Mouse (Mus musculus) erythroblast, embryonic 14.5 days (primary cell): ENCODE results near the gene Rasa2.

Source experiments
- GATA1 ChIP-seq: IDR thresholded peaks from 2 replicates; pipeline ENCODE4 v1.6.1; 2012; ENCODE audit warnings: low read length, inconsistent platforms, mixed read lengths
- TAL1 ChIP-seq: IDR thresholded peaks from 3 replicates; pipeline ENCODE4 v1.6.1; 2012; ENCODE audit warnings: low read length, inconsistent platforms, mixed read lengths

GRCm38 (mm10) chr9:96505156-96505555 is 126.3 kb downstream of the Rasa2 start:
- TF ChIP-seq TAL1: no peak
- no peak for TF ChIP-seq GATA1
